Mouse (Mus musculus) forebrain, embryonic 12.5 days (tissue): ENCODE data around the gene Fn1. TPM values are rescaled to one million over a fixed set of nuclear protein-coding genes. Genes with fewer than 3 reads are reported as not detected.

Source experiments
- ATAC-seq: fragments of 200-750 bp; cut with Nextera tagmentation; 2 replicates; pipeline ENCODE4 v1.8.0; 2017; ENCODE audit warnings: moderate TSS enrichment; ENCODE audit not compliant: low FRiP score
- H3K27ac ChIP-seq: fragments of 300-500 bp; sonication (generic); 2 replicates; pipeline ENCODE4 v1.5.1; 2016; ENCODE audit warnings: mild to moderate bottlenecking
- H3K27me3 ChIP-seq: fragments of 300-500 bp; sonication (generic); 2 replicates; pipeline ENCODE4 v1.6.1; 2016; ENCODE audit warnings: mild to moderate bottlenecking
- H3K36me3 ChIP-seq: fragments of 300-500 bp; sonication (generic); replicated peaks from 2 replicates; pipeline ENCODE4 v1.6.1; 2016; ENCODE audit warnings: mild to moderate bottlenecking
- H3K4me1 ChIP-seq: fragments of 300-500 bp; sonication (generic); 2 replicates; pipeline ENCODE4 v1.6.1; 2016
- H3K4me2 ChIP-seq: fragments of 300-500 bp; sonication (generic); 2 replicates; pipeline ENCODE4 v1.6.1; 2016; ENCODE audit warnings: mild to moderate bottlenecking, moderate library complexity
- H3K4me3 ChIP-seq: fragments of 300-500 bp; sonication (generic); replicated peaks from 2 replicates; pipeline ENCODE4 v1.5.1; 2016; ENCODE audit warnings: mild to moderate bottlenecking
- H3K9ac ChIP-seq: fragments of 300-500 bp; sonication (generic); 2 replicates; pipeline ENCODE4 v1.6.1; 2016; ENCODE audit warnings: mild to moderate bottlenecking
- H3K9me3 ChIP-seq: fragments of 300-500 bp; sonication (generic); 2 replicates; pipeline ENCODE4 v1.6.1; 2016
- whole genome bisulfite sequencing: fragments of 180-500 bp; shearing (Covaris S2); methylation state at CpG from one replicate; pipeline ENCODE4 v1.1.7; 2016; 5-methylcytosine and 5-hydroxymethylcytosine counted together
- polyA plus RNA-seq: library from polyadenylated mRNA; unstranded; fragments of >200 nt; fragmentation: Nextera tagmentation; extraction: Ambion mirVana; gene quantifications from 2 replicates; pipeline ENCODE4 v1.2.1, GENCODE M21; 2016

Fn1 gene
- polyA plus RNA-seq, 1 experiment from 2014 or later, result 96.6 TPM

GRCm38 (mm10) chr1:71646774-71647173 lies 6.2 kb downstream of the Fn1 start:
- H3K9me3 ChIP-seq, result no peaks in the 10 kb centered on the region
- H3K27me3 ChIP-seq, result peaks cover 2% of the 10 kb centered on the region; the same call in 1 of the 2 replicates
- H3K4me1 ChIP-seq, result peaks cover 8% of the 10 kb centered on the region
- no peak overlapping the region for H3K4me3 ChIP-seq
- H3K36me3 ChIP-seq, result peaks cover 62% of the 10 kb centered on the region
- H3K4me2 ChIP-seq, result no peak overlapping the region
- no peak overlapping the region for H3K27ac ChIP-seq
- 85% methylated on average over 5 of the region's 5 CpGs for whole genome bisulfite sequencing
- no peak for ATAC-seq
- H3K9ac ChIP-seq, result no peak overlapping the region

GRCm38 (mm10) chr1:71645999-71646398 lies 7.0 kb downstream of the Fn1 start:
- 62% methylated on average over 3 of the region's 3 CpGs for WGBS
- no peak overlapping the region for H3K4me3 ChIP-seq
- peaks cover 70% of the 10 kb centered on the region for H3K36me3 ChIP-seq
- no peak overlapping the region for H3K4me2 ChIP-seq
- H3K4me1 ChIP-seq, result peaks cover 3% of the 10 kb centered on the region; the same call in 1 of the 2 replicates
- no peak overlapping the region for H3K9ac ChIP-seq
- peaks cover 2% of the 10 kb centered on the region; the same call in 1 of the 2 replicates for H3K27me3 ChIP-seq
- no peaks in the 10 kb centered on the region for H3K9me3 ChIP-seq
- ATAC-seq, result no peak
- no peak overlapping the region for H3K27ac ChIP-seq

GRCm38 (mm10) chr1:71645466-71645865 lies 7.5 kb downstream of the Fn1 start:
- 97% methylated on average over 13 of the region's 13 CpGs for WGBS
- no peak for ATAC-seq

DNA sequence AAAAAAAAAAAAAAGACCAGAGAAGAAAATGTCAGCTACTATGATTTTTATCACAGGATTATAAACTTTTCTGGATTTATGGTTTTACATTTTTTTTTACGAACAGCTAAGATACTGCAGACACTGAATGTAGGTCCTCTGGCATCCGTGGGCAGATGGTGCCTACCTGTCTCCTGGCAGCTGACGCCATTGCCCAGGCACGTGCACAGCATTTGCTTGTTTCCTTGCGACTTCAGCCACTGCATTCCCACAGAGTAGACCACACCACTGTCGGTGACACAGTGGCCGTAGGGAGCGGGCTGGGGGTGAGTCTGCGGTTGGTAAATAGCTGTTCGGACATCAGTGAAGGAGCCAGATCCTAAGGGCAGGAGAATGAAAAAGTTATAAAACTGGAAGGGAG lies 10.2 kb downstream of the Fn1 start:
- 96% methylated on average over 10 of the region's 10 CpGs for WGBS
- Histone ChIP-seq H3K27me3 (no peaks in the 10 kb centered on the region), H3K36me3 (peaks cover 73% of the 10 kb centered on the region), H3K9me3 (no peaks in the 10 kb centered on the region), H3K4me1 (no peaks in the 10 kb centered on the region; the same call in 1 of the 2 replicates), H3K4me3 (no peak overlapping the region), H3K4me2 (no peak overlapping the region), H3K9ac (no peak overlapping the region), H3K27ac (no peak overlapping the region)
- no peak for ATAC-seq

More at GRCm38 (mm10) chr1:71645466-71645865, 7.5 kb downstream of the Fn1 start:
- no peaks in the 10 kb centered on the region for H3K4me1 ChIP-seq
- no peak overlapping the region for H3K4me2 ChIP-seq
- no peak overlapping the region for H3K27ac ChIP-seq
- H3K9me3 ChIP-seq, result no peaks in the 10 kb centered on the region
- H3K36me3 ChIP-seq, result peaks cover 75% of the 10 kb centered on the region
- H3K27me3 ChIP-seq, result peaks cover 2% of the 10 kb centered on the region; the same call in 1 of the 2 replicates
- H3K4me3 ChIP-seq, result no peak overlapping the region
- H3K9ac ChIP-seq, result no peak overlapping the region

DNA sequence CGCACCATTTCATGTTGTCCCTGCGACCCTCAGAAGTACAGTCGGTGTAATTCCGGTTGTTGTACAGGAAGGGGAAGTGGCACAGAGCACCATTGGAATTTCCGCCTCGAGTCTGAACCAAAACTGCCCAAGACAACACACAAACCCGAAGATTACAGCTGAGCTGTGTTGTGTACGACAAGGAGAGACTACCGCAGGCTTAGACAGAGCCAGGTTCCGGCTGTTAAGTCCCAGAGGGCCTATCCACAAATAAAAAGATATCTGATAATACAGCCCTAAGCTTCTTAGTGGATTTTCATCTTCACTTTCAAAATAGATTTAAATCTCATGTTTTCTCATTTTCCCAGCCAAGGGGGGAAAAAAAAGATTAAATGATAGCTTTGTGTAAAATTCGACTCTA lies 11.8 kb downstream of the Fn1 start:
- Histone ChIP-seq H3K4me2 (no peak overlapping the region), H3K9ac (no peak overlapping the region), H3K27me3 (no peaks in the 10 kb centered on the region), H3K4me3 (no peak overlapping the region), H3K36me3 (peaks cover 72% of the 10 kb centered on the region), H3K9me3 (no peaks in the 10 kb centered on the region), H3K4me1 (no peaks in the 10 kb centered on the region; the same call in 1 of the 2 replicates), H3K27ac (no peak overlapping the region)
- no peak for ATAC-seq
- 88% methylated on average over 11 of the region's 11 CpGs for WGBS

GRCm38 (mm10) chr1:71640157-71640556 lies 12.8 kb downstream of the Fn1 start:
- H3K4me3 ChIP-seq, result no peak overlapping the region
- ATAC-seq, result no peak
- H3K27ac ChIP-seq, result no peak overlapping the region
- peaks cover 77% of the 10 kb centered on the region for H3K36me3 ChIP-seq
- no peaks in the 10 kb centered on the region for H3K27me3 ChIP-seq
- H3K4me1 ChIP-seq, result no peaks in the 10 kb centered on the region; the same call in 1 of the 2 replicates
- WGBS, result 96% methylated on average over 8 of the region's 8 CpGs
- no peak overlapping the region for H3K9ac ChIP-seq
- no peaks in the 10 kb centered on the region for H3K9me3 ChIP-seq
- H3K4me2 ChIP-seq, result no peak overlapping the region

- H3K36me3 ChIP-seq, result peaks cover 54% of the 10 kb centered on the region
- H3K27me3 ChIP-seq, result no peaks in the 10 kb centered on the region
- H3K27ac ChIP-seq, result no peak overlapping the region
- H3K9ac ChIP-seq, result no peak overlapping the region
- 96% methylated on average over 4 of the region's 4 CpGs for WGBS
- H3K9me3 ChIP-seq, result no peaks in the 10 kb centered on the region
- H3K4me1 ChIP-seq, result no peaks in the 10 kb centered on the region; the same call in 1 of the 2 replicates
- no peak overlapping the region for H3K4me2 ChIP-seq
- no peak overlapping the region for H3K4me3 ChIP-seq
- ATAC-seq, result no peak
Observed at GRCm38 (mm10) chr1:71636665-71637064, 16.3 kb downstream of the Fn1 start.

GRCm38 (mm10) chr1:71636116-71636515 lies 16.9 kb downstream of the Fn1 start:
- WGBS, result 94% methylated on average over 5 of the region's 5 CpGs
- no peak for ATAC-seq
- no peak overlapping the region for H3K4me3 ChIP-seq
- no peaks in the 10 kb centered on the region for H3K27me3 ChIP-seq
- no peak overlapping the region for H3K27ac ChIP-seq
- H3K9me3 ChIP-seq, result no peaks in the 10 kb centered on the region
- H3K9ac ChIP-seq, result no peak overlapping the region
- H3K4me1 ChIP-seq, result no peaks in the 10 kb centered on the region; the same call in 1 of the 2 replicates
- no peak overlapping the region for H3K4me2 ChIP-seq
- peaks cover 52% of the 10 kb centered on the region for H3K36me3 ChIP-seq

GRCm38 (mm10) chr1:71635101-71636014 lies 17.6 kb downstream of the Fn1 start:
- Histone ChIP-seq H3K27me3 (no peaks in the 10 kb centered on the region), H3K36me3 (peaks cover 48% of the 10 kb centered on the region), H3K4me1 (no peaks in the 10 kb centered on the region; the same call in 1 of the 2 replicates), H3K27ac (no peak overlapping the region), H3K4me2 (no peak overlapping the region), H3K9ac (no peak overlapping the region), H3K9me3 (no peaks in the 10 kb centered on the region), H3K4me3 (no peak overlapping the region)
- no peak for ATAC-seq
- WGBS, result 95% methylated on average over 10 of the region's 10 CpGs

- H3K27ac ChIP-seq, result no peak overlapping the region
- ATAC-seq, result no peak
- peaks cover 51% of the 10 kb centered on the region for H3K36me3 ChIP-seq
- H3K9me3 ChIP-seq, result no peaks in the 10 kb centered on the region
- H3K4me2 ChIP-seq, result no peak overlapping the region
- H3K4me1 ChIP-seq, result no peaks in the 10 kb centered on the region; the same call in 1 of the 2 replicates
- no peak overlapping the region for H3K9ac ChIP-seq
- H3K4me3 ChIP-seq, result no peak overlapping the region
- 91% methylated on average over 6 of the region's 6 CpGs for WGBS
- no peaks in the 10 kb centered on the region for H3K27me3 ChIP-seq
Observed at GRCm38 (mm10) chr1:71634471-71634981, 18.5 kb downstream of the Fn1 start.

DNA sequence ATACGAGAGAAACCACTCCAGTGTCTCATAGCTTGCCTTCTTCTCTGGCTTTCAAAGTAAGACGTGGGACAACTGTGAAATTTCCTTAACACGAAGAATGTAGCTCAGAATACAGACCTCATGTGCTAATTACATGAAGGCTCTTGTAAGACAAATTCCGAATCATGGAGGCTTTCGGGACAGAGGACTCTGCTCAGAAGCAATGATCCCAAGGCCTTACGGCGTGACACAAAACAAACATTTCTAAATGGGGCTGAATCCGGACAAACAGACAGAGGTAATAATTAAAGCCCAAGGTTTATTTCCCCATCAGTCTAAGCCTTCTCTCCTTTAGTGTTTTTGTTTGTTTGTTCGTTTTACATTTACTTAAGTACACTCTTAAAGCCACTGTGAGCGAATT lies 20.6 kb downstream of the Fn1 start:
- Histone ChIP-seq H3K27me3 (no peaks in the 10 kb centered on the region), H3K4me2 (no peak overlapping the region), H3K4me1 (no peaks in the 10 kb centered on the region), H3K9me3 (no peaks in the 10 kb centered on the region), H3K27ac (no peak overlapping the region), H3K36me3 (peaks cover 67% of the 10 kb centered on the region), H3K4me3 (no peak overlapping the region), H3K9ac (no peak overlapping the region)
- ATAC-seq, result no peak
- 93% methylated on average over 10 of the region's 10 CpGs for WGBS

DNA sequence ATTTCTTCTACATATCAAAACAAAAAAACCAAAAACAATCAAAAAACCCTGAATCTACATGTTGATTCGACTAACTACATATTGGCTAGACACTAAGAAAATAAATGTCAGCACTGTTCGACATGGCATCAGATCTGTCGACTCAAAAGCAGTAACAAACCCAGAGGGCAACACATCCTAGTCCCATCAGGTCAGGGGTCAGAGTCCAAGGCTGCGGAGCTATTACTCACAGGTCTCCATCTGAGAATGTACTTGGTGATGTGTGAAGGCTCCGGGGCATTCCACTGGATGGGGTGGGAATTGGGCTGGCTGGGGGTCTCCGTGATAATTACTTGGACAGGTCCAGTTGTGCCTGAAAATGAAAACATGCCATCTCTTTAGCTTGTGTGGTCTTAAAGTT lies 21.2 kb downstream of the Fn1 start:
- no peak overlapping the region for H3K4me3 ChIP-seq
- 95% methylated on average over 6 of the region's 6 CpGs for WGBS
- H3K4me2 ChIP-seq, result no peak overlapping the region
- H3K4me1 ChIP-seq, result no peaks in the 10 kb centered on the region
- H3K36me3 ChIP-seq, result peaks cover 68% of the 10 kb centered on the region
- no peak overlapping the region for H3K9ac ChIP-seq
- no peaks in the 10 kb centered on the region for H3K27me3 ChIP-seq
- H3K9me3 ChIP-seq, result no peaks in the 10 kb centered on the region
- no peak for ATAC-seq
- no peak overlapping the region for H3K27ac ChIP-seq
